Mouse (Mus musculus) testis, adult 10 weeks (tissue): ENCODE measurements around the gene Iqcf6. TPM values are rescaled to one million over a fixed set of nuclear protein-coding genes. Genes with fewer than 3 reads are reported as not detected.

ENCODE experiments used
- polyA plus RNA-seq: library from polyadenylated mRNA; stranded (reverse); fragments of 350-450 nt; fragmentation: Illumina TruSeq; extraction: RNeasy Lipid Tissue Mini Kit (QIAGEN cat#74804); gene quantifications from one replicate; pipeline ENCODE4 v1.2.3, GENCODE M21; 2014; ENCODE audit warnings: low read depth, low replicate concordance

Gene Iqcf6
- 4.1 TPM for polyA plus RNA-seq

GRCm38 (mm10) chr9:106626282-106626681 lies at the start of gene Iqcf6:
Gene Iqcf6 (plus strand): TSS chr9:106626582.

GRCm38 (mm10) chr9:106655884-106656720 lies 29.7 kb downstream of the Iqcf6 start, which contains the start of gene Grm2:
Gene Grm2 (minus strand): TSS chr9:106656082.

Other genes starting within 250 kb of the Iqcf6 start
- gene Rpl29, start 197.1 kb upstream of the Iqcf6 start, polyA plus RNA-seq: 24.2 TPM
- 0.17 TPM for gene Acy1, start 188.3 kb upstream of the Iqcf6 start, polyA plus RNA-seq
- 4.2 TPM for gene Abhd14b, start 179.1 kb upstream of the Iqcf6 start, polyA plus RNA-seq
- gene Abhd14a, start 178.9 kb upstream of the Iqcf6 start, polyA plus RNA-seq: 6.0 TPM
- gene Pcbp4, start 173.3 kb upstream of the Iqcf6 start, polyA plus RNA-seq: 1.0 TPM
- gene Gpr62, start 160.6 kb upstream of the Iqcf6 start, polyA plus RNA-seq: 8.2 TPM
- 1.6 TPM for gene Rrp9, start 150.6 kb upstream of the Iqcf6 start, polyA plus RNA-seq
- 1.8 TPM for gene Parp3, start 149.6 kb upstream of the Iqcf6 start, polyA plus RNA-seq
- gene Iqcf1, start 126.6 kb upstream of the Iqcf6 start, polyA plus RNA-seq: 87.2 TPM
- gene Iqcf5, start 112.0 kb upstream of the Iqcf6 start, polyA plus RNA-seq: 144 TPM
- 2,377 TPM for gene Iqcf3, start 65.0 kb upstream of the Iqcf6 start, polyA plus RNA-seq
- 679 TPM for gene Iqcf4, start 55.6 kb upstream of the Iqcf6 start, polyA plus RNA-seq
- not detected for gene Grm2, start 29.5 kb downstream of the Iqcf6 start, polyA plus RNA-seq
- gene Tex264, start 59.3 kb downstream of the Iqcf6 start, polyA plus RNA-seq: 5.9 TPM
- 10.4 TPM for gene Rad54l2, start 162.6 kb downstream of the Iqcf6 start, polyA plus RNA-seq
- gene Dcaf1, start 195.3 kb downstream of the Iqcf6 start, polyA plus RNA-seq: 117 TPM